Mouse (Mus musculus): ENCODE measurements at regions not wholly inside any gene's neighbourhood (a gene's known extent, or its start where the extent isn't known, plus 50 kb on each side); places are given as distances from the start of the nearest gene placed in this dataset.

DNA sequence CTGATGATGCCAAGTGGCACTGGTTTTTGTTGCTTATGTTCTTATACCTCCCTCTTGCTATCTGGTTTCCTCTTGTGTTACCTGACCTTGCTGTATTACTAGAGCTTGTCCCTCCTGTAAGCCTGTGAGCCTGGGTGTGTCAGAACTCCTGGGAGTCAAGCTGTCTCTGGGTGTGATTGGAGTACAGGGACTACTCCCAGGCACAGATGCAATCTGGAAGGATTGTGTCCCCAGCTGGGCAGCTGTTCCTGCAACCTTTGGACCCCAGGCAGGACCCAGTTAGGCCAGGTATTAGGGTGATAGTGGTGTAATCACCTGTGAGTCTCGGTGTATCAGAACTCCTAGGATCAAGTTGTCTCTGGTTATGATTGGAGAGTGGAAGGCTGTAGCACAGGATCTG is 97.4 kb upstream of the Dock11 start:
- DNase-seq (ENCODE audit: low spot score in 2 of 2) = no peak

GRCm38 (mm10) chrX:35813206-35813605 is 75.4 kb upstream of the Dock11 start:
- peak in 1 of 2 experiments; percentile 22 for DNase-seq (ENCODE audit: low spot score in 2 of 2)

- peak; percentile 19 to 27 for DNase-seq (ENCODE audit: low spot score in 2 of 2)
Observed at GRCm38 (mm10) chrX:35834411-35834810, 54.2 kb upstream of the Dock11 start.

- no peak for DNase-seq (ENCODE audit: low spot score in 2 of 2)
Observed at GRCm38 (mm10) chrX:35838064-35838463, 50.6 kb upstream of the Dock11 start.
